Mouse (Mus musculus) gastrocnemius, postnatal 25 days (tissue): Measurements from ENCODE around the gene Myadm. TPM values are rescaled to one million over a fixed set of nuclear protein-coding genes. Genes with fewer than 3 reads are reported as not detected.
"Not testable (repeated sequence)": the region's sequence is repeated elsewhere in the genome, so short reads cannot be mapped to it uniquely, and the experiment has no call there.

Experiments used
- DNase-seq: peaks from one replicate; pipeline ENCODE4 v3.0.0; 2022
- total RNA-seq, 2 experiments: library from RNA; stranded (reverse); gene quantifications; 1 replicate in 1 of 2; 2 replicates in 1 of 2; pipeline ENCODE4 v1.2.3; 2021

Myadm gene
- total RNA-seq, 2 experiments from 2014 or later: 31.7 to 45.4 TPM

DNA sequence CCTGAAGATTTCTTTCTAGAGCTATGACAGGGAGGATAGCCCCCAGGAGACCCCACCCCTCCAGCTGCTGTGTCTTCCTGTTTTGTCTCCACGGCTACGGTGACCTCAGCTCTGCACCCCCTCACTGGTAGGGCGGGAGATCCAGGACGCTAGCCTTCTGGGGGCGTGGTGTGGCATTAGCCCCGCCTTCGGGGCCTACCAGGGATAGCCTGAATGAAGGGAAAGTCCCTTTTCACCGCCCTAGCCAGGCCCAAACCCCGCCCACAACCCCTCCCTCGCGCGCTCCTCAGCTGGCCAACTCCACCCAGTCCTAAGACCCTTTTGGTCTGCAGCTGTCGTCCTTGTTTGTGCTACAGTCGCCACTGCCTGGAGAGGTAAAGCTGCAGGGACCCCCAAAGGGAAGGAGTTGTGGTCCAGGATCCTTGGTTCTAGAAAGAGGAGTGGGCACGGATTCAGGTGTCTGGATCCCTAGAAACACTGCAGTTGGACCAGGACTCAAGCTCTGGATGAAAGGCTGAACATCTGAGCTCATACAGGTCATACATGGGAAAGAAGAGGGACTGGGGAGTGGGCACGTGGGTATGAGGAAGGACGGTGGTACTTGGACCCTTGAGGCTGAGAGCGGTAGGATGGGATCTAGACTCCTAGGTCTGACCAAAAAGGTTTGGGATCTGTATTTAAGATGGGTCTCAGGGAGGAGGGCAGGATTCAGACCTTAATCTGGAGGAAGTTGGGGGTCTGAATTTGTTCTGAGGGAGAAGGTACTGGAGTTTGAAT is 1.6 kb downstream of the Myadm start:
- peak; percentile 97 for DNase-seq

DNA sequence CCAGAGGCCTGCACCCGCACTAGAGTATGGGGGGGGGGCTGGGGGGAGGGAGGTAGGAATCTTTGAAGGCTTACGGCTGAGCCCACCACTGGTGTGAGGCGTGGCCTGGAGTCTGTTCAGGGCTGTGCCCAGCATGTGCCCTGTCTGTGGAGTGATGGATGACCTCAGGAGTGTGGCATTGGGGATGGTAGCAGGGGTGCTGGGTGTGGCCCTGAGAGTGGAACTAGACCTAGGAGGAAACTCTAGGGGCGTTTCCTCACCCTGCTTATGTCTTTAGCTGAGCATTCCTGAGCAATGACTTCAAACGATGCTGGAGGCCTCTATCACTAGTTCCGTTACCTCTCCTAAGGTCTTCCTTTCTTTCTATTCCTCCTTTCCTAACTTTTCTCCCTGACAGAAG is 2.3 kb downstream of the Myadm start:
- no peak for DNase-seq

DNA sequence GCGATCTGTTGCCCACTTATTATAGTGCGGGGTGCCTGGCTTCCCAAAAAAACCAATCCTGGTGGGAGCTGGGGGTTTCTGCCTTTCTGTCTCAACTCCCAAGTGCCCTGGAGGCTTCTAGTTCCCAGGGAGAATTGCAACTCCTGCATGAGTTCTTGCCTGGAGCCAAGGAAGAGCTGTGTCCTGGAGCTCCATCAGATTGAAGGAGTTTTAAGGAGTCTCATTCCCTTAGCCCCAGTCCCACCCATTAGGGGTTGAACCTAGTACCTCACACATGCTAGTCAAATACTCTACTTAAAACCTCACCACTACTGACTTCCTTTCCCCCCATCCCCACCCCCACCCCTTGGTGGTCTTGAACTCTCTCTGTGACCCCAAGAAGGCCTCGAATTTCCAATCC is 2.9 kb downstream of the Myadm start:
- no peak for DNase-seq

DNA sequence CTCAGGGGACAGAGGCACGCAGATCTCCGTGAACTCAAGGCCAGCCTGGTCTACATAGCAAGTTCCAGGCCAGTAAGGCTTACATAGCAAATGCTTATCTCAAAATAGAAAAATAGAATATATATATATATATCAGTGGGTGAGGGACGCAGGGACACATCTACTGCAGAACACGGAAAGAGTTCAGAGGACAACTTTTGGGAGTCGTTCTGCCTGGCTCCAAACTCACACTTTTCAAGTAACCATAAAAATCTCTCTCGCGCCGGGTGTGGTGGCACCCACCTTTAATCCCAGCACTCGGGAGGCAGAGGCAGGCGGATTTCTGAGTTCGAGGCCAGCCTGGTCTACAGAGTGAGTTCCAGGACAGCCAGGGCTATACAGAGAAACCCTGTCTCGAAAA is 3.4 kb downstream of the Myadm start:
- not testable (repeated sequence) for DNase-seq

DNA sequence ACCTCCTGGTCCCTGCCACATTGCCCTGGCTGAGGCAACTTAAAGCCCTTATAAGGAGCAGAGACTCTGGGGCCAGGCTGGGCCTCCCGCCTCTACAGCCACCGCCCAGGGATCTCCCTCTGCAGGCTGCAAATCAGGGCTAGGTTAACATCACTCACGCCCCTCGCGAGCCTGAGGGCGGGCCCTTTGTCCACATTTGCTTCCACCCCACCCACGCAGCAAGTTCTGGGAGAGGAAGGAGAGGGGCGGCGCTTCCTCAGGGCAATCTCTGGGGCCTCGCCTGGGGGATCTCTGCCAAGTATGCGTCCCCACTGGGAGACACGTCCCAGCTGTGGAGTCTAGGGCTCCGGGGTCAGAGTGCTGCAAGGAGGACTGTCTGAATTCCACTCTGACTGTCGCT is 3.9 kb downstream of the Myadm start:
- DNase-seq: peak; percentile 92

DNA sequence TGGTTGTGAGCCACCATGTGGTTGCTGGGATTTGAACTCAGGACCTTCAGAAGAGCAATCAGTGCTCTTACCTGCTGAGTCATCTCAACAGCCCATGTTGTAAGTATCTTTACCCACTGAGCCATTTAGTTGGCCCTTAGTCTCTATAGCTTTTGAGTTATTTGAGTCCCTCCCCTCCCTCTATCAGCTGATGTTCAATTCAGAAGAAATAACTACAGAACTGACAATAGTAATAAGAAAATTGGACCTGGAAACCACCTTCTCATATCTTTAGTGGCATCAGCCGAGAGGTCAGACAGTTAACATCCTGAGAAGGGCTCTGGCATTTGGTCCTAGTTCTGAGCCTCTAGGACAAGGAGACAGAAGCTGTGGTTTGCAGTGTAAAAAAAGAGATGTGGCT is 5.9 kb downstream of the Myadm start:
- no peak for DNase-seq

DNA sequence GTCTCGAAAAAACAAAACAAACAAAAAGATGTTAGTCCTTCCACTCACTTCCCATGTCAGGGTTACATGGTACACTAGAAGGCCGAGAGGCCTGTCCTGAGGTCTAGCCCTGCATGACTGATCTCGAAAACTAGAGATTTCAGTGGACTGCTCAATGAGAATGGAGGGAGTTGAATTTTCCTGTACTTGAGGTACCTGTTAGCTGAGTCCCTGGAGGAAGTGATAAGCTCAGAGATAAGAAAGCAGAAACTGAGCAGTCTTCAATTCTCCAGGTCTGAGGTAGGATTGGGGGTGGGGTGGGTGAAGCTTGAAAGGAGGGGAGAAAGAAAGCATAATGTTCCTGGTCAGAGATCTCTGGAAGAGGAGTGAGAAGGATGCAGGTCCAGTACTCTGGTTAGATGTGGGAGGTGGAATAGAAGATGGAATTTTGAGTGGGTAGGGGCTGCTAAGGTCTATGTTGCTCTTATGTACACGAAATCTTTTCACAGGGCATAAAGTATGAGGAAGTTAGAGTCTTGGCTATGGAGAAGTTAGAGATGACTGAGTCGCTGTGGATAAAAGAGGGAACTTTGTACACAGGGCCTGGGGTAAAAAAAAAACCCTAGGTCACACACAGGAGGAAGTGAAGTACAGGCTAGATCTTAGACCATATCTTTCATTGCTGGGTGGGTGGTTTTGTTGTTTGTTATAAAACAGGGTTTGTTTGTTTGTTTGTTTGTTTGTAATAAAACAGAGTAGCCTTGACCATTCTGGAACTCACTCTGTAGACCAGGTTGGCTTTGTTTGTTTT is 6.6 kb downstream of the Myadm start:
- DNase-seq: no peak

DNA sequence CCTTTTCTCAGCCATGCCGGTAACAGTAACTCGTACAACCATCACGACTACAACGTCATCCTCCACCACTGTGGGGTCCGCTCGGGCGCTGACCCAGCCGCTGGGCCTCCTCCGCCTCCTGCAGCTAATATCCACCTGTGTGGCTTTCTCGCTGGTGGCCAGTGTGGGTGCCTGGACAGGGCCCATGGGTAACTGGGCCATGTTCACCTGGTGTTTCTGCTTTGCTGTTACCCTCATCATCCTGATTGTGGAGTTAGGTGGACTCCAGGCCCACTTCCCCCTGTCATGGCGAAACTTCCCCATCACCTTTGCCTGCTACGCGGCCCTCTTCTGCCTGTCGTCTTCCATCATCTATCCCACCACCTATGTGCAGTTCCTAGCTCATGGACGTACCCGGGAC is 7.8 kb downstream of the Myadm start:
- DNase-seq: no peak

DNA sequence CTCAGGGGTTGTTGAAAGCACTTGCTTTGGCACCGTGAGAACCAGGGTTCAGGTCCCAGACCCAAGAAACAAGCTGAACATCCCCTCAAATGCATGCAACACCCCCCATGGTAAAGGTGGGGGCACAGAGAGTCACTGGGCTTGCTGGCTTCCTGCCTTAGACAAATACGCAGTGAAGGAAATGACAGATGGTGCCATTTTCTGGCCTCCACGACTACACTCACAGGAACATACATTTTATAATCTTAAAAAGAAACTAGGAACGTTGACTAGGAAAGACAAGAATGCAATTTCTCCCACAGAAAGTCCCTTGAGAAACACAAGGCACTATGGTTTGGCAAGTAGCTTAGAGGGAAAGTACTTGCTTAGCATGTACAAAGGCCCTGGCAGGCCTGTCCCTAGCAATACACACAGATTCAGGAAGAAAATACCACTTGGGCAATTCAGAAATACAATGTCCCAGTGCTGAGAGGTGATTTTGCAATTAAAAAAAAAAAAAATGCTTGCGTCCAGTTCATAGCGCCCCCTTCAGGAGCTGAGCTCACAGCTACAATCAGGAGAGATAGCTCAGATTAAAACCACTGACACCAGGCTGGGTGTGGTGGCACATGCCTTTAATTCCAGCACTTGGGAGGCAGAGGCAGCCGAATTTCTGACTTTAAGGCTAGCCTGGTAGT is 11.2 kb downstream of the Myadm start:
- no peak for DNase-seq

DNA sequence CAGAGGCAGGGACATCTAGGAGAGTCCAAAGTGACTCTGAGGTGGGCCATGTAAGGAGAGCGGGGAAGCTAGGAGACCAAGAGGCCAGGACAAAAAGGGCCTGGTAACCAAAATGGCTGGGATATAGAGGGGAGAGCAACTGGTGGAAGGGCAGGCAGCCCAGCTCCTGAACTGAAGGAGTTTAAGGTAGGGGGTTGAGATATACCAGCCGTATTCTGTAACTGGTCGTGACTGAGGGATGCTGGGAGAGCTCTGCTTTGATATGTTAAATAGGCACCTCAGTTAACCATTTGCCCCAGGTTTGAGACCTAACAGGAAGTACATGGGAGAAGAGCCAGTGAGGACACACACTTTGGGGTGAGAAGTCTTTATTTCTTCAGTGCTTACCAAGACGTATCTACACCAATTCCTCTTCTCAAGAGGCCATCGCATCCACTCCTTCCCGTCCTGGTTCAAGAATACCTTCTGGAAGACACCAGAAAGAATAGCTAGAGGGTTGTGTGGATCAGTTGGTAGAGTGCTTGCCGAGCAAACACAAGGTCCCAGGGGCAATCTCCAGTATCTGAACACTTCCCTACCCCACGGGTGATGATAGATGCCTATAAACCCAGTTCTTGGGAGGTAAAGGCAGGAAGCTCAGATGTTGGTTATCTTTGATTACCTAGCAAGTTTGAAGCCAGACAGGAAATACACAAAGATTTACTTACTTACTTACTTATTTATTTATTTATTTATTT is 12.2 kb downstream of the Myadm start:
- DNase-seq: no peak

DNA sequence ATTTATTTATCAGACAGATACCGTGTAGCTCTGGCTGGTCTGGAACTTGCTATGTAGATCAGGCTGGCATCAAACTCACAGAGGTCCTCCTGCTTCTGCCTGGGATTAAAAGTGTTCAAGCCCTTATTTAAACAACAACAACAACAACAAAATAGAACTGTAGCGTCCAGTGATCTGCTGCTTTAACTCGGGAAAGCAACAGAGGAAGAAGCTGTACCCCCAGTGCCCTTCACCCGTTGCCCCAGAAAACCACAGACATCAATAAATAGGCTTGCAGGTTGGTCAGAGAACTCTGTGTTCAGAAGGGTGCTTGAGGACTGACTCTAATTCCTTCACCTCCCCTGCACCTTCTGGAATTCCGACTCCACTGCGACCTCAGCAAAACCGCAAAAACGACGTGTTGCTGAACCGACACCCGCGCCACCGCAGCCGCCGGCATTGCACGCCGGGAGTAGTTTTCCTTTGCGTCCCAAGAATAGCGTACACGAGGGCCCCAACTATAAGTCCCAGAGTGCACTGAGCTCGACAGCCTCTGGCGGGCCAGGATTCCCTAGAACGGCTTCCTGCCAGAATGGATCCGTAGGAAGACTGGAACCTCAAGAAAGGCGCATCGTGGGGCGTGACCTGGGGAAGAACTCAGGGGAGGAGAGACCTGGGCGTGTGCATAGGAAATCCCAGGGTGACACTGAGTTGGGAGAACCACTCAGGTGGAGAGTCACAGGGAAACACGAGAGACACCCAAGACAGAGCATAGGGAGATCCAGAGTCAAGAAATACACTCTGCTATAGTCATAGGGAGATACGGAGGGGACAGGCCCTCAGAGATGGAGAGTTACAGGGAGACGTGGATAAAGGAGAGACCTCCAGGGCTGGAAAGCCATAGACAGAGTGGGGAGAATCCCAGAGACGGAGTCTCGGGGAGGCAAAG is 13.0 kb downstream of the Myadm start:
- DNase-seq: no peak

DNA sequence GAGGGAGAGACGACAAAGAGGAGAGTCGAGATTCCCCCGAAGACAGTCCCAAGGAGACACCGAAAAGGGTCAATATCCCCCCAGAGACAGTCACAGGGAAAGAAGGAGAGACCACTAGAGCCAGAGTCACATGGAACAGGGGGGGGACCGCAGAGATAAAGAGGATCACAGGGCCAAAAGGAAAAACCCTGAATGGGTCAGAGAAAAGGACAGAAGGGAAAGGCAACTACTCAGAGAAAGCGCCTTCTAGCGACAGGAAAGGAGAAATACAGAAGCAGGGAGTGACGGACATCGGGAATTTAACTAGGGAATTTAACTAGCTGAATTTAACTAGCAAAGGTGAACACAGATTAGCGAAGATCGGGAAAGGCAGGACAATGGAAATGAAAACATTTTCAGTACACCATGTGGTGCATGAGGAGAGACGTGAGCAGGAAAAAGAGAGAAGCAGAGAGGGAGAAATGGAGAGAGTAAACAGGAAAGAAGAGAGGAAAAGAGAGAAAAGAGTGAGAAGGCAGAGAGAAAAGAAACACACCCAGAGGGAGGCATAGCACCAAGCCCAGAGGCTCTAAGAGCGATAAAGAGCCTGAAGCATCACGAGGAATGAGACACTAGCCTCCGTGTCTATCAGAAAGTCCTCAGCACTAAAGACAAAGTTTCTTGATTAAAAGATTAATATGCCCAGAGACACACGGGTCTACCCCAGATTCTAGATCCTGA is 13.8 kb downstream of the Myadm start:
- no peak for DNase-seq

DNA sequence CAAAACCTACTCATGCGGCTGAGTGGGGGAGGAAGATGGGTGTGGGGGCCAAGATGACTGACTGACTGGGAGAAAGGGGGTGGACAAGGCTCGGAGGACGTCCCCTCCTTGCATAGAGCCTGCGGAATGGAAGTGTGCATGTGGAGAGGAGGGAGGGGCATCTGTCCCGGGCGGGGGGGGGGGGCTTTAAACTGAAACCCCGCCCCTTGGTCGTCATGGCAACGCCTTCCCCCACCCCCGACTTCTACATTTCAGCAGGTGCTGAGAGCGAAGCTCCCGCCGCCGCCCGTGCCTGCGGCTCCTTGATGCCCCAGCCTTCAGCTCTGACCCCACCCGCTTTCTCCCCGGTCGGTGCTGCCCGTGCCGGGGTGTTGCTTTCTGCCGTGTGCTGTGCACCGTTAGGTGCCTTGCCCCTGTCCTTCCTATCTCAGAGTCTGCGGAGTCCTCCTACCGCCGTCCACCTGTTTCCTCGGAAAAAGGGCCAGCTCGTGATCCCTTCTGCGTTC is 14.4 kb downstream of the Myadm start:
- no peak for DNase-seq

DNA sequence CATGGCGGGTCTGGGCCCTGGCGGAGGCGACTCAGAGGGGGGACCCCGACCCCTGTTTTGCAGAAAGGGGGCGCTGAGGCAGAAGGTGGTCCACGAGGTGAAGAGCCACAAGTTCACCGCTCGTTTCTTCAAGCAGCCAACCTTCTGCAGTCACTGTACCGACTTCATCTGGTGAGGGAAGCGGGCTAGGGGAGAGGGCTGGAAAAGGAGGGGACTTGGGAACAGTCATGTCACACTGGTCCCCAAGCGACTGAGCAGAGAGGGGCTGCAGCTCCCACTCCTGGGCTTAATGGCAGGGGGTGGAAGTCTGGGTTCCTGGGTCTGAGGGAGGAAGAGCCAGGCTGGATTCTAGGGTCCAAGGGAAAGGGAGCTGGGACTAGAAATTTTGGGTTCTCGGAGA is 14.9 kb downstream of the Myadm start:
- no peak for DNase-seq

DNA sequence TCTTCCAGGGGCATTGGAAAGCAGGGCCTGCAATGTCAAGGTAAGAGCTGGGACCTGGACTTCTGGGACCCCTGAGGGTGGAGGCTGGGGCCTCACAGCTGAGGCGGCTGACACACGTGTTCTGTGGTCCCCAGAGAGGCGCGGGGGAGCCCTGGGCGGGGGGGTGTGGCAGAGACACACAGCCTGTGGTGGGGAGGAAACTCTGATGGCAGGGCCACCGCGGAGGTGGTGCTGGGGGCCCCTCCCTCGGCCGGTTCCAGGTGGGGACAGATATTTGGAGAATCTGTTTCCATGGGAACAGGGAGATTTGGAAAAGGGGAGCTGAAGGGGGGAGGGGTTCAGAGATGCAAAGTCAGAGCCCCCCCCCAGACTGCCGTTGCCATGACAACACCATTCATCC is 15.4 kb downstream of the Myadm start:
- no peak for DNase-seq

DNA sequence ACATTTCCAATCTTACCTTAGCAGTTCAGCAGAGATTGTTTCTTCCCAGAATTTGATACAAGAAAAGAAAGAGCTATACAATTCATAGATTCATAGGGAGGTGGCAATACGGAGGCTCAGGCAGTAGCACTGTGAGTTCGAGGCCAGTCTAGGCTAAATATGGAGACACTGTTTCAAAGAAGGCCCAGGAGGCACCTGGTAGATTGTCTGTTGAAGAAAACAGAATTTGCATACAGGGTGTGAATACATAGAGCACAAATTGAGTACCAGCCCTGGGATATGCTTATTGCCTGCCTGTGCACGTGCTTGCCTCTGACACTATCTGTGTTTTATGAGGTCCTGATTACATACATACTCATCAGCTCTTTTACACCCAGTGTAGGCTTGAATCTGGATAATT is 17.5 kb downstream of the Myadm start:
- no peak for DNase-seq

DNA sequence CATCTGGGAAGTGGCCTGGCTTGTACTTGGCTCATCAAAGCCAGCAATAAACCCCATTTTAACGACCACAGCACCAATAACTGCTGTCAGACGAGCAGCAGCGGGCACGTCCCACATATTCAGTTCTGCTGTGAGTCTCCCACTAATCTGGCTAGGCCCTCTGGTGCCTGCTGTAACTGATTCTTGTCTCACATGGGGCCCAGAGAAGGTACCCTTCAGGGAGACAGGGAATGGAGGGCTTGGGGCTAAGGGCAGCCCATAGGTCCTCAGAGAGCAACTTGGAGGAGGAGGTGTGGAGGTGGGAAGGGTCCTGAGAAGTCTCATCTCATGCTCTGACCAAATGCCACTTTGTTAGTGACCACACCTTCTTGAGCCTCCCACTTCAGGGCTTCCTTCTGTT is 19.8 kb downstream of the Myadm start:
- DNase-seq: no peak

DNA sequence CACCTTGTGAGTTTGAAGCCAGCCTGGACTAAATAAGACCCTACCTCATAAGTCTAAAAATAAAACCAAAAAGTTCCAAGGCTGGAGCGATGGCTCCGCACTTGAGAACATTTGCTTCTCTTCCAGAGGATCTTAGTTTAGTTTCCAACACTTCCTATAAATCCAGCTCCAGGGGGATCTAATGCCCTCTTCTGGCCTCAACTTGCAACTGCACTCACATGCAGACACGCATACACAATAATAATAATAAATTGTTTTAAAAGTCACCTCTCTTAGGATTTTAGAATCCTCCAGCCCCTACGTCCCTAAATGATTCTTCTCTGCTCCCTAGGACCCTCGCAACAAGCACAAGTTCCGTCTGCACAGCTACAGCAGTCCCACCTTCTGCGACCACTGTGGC is 21.4 kb downstream of the Myadm start:
- no peak for DNase-seq

DNA sequence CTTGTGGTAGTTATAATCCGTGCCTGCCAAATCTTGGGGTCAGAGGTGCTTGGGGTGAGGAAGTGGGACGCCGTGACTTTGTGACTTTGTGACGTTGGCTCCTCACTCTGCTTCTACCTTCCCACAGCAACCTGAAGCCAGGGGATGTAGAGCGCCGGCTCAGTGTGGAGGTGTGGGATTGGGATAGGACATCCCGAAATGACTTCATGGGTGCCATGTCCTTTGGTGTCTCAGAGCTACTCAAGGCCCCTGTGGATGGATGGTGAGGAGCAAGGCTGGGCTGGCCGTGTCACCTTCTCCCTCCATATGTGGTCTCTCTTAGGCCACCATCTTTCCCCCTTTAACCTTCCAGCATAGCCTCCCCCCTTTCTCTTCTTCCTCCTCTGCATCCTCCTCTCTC is 24.7 kb downstream of the Myadm start:
- no peak for DNase-seq

DNA sequence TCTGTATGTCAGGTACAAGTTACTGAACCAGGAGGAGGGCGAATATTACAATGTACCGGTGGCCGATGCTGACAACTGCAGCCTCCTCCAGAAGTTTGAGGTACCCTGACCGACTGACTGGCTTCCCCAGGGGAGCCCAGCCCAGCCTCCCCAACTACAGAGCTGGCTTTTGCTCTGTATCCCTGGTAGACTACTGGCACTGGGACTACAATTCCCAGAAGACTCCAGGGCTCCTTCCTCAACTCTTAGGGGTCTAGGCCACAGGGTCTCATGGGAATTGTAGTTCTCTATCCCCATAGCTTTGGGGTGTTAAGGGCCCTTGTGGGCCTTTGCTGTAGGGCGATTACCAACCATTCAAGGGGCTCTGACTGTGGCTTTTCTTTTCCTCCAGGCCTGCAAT is 25.2 kb downstream of the Myadm start:
- DNase-seq: no peak

DNA sequence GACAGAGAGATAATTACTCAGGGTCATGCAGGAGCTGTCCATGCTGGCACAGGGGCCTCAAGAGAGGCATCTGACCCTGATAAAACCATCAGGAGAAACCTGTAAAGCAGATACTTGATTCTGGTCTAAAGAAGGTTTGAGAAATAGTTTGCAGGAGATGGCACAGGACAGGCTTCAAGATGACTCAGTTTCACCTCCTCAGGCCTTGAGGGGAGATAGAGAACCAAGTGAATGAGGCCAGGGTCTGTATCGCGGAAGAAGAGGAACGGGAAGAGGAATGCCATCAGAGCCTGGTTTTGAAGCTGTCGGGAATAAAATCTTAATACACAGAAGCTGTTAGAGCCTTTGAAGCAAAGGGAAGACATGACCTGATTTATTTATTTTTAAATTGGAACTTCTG is 28.8 kb downstream of the Myadm start:
- DNase-seq: no peak
